Mouse (Mus musculus): ENCODE measurements around the gene Fibin.

GRCm38 (mm10) chr2:110319949-110320348 is 43.0 kb downstream of the Fibin start:
- TF ChIP-seq CTCF (IDR thresholded peaks at IDR 0.05; ENCODE audit: extremely low read depth, insufficient read length, insufficient replicate concordance, low read depth, low read length): no peak
- no peak for TF ChIP-seq POLR2A (IDR thresholded peaks at IDR 0.05; ENCODE audit: low read depth, low read length)
